Mouse (Mus musculus) forebrain, postnatal 0 days (tissue): Measurements from ENCODE around the gene Enkd1. TPM values are rescaled to one million over a fixed set of nuclear protein-coding genes. Genes with fewer than 3 reads are reported as not detected.
A peak's percentile ranks its signal among the peaks of the same experiment; 100 is the strongest.

Experiments
- ATAC-seq: fragments of 200-750 bp; cut with Nextera tagmentation; 2 replicates; pipeline ENCODE4 v1.8.0; 2017; ENCODE audit warnings: mild to moderate bottlenecking, moderate library complexity
- DNase-seq: peaks from one replicate; pipeline ENCODE4 v3.0.0-alpha.2; 2015
- H3K27ac ChIP-seq: fragments of 300-500 bp; sonication (generic); 2 replicates; pipeline ENCODE4 v1.5.1; 2014; ENCODE audit warnings: low read depth, mild to moderate bottlenecking, antibody characterized with exemption, low read length, moderate library complexity, mixed read lengths
- H3K27me3 ChIP-seq: fragments of 300-500 bp; sonication (generic); 2 replicates; pipeline ENCODE4 v1.6.1; 2014; ENCODE audit warnings: mild to moderate bottlenecking, low read length, mixed read lengths; ENCODE audit not compliant: insufficient read depth
- H3K36me3 ChIP-seq: fragments of 300-500 bp; sonication (generic); 2 replicates; pipeline ENCODE4 v1.6.1; 2014; ENCODE audit warnings: mild to moderate bottlenecking, moderate library complexity; ENCODE audit not compliant: insufficient read depth
- H3K4me1 ChIP-seq: fragments of 300-500 bp; sonication (generic); 2 replicates; pipeline ENCODE4 v1.6.1; 2014; ENCODE audit warnings: antibody characterized with exemption; ENCODE audit not compliant: insufficient read depth
- H3K4me2 ChIP-seq: fragments of 300-500 bp; sonication (generic); 2 replicates; pipeline ENCODE4 v1.6.1; 2014; ENCODE audit warnings: low read depth, mild to moderate bottlenecking, moderate library complexity
- H3K4me3 ChIP-seq: fragments of 300-500 bp; sonication (generic); 2 replicates; pipeline ENCODE4 v1.5.1; 2014; ENCODE audit warnings: low read depth, low read length, mixed read lengths
- H3K9ac ChIP-seq: fragments of 300-500 bp; sonication (generic); 2 replicates; pipeline ENCODE4 v1.6.1; 2014; ENCODE audit warnings: mild to moderate bottlenecking
- H3K9me3 ChIP-seq: fragments of 300-500 bp; sonication (generic); 2 replicates; pipeline ENCODE4 v1.6.1; 2016; ENCODE audit warnings: low read length
- CTCF ChIP-seq: sonication (generic); IDR thresholded peaks from 2 replicates; pipeline ENCODE4 v1.5.1; 2016; ENCODE audit warnings: antibody characterized with exemption, control low read depth, low read depth
- WGBS: fragments of 180-500 bp; shearing (Covaris S2); extraction: QIAGEN DNeasy Blood & Tissue Kit; methylation state at CpG from one replicate; pipeline ENCODE4 v1.1.7; 2014; 5-methylcytosine and 5-hydroxymethylcytosine counted together
- polyA plus RNA-seq: library from polyadenylated mRNA; unstranded; fragments of >200 nt; fragmentation: Nextera tagmentation; extraction: Ambion mirVana; gene quantifications from 2 replicates; pipeline ENCODE4 v1.2.1, GENCODE M21; 2015
- total RNA-seq: library from RNA; depleted of rRNA; stranded (reverse); fragments of >200 nt; gene quantifications from 2 replicates; pipeline ENCODE4 v1.2.3, GENCODE M21; 2014

Gene Enkd1
- total and polyA plus RNA-seq, 2 experiments from 2014 or later, result 10.9 to 16.8 TPM

DNA sequence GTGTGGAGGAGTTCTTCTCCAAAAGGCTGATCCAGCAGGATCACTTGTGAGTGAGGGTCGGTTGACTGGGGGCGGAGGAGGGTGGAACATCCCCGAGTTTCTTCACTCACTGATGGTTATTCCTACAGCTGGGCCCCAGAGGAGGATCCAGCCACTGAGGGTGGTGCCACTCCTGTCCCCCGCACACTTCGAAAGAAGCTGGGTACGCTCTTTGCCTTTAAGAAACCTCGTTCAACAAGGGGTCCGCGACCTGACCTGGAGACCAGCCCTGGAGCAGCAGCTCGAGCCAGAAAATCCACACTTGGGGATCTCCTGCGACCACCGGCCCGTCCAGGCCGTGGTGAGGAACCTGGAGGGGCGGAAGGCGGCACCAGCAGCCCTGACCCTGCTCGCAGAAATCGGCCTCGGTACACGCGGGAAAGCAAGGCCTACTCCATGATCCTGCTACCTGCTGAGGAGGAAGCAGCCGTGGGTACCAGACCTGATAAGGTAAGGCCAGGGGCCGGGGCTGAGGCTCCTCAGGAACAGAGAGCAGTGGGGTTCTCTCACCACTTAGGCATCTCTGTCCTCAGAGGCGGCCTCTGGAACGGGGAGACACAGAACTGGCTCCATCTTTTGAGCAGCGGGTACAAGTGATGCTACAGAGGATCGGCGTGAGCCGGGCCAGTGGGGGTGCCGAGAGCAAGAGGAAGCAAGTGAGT, 12.8 kb downstream of the Enkd1 start:
- Histone ChIP-seq H3K9me3 (no peaks in the 10 kb centered on the region), H3K27me3 (no peaks in the 10 kb centered on the region), H3K9ac (peak overlapping the region; percentile 81), H3K4me1 (peaks cover 10% of the 10 kb centered on the region), H3K4me2 (peak overlapping the region; percentile 83), H3K36me3 (peaks cover 36% of the 10 kb centered on the region), H3K4me3 (peak overlapping the region; percentile 71), H3K27ac (no peak overlapping the region)
- TF ChIP-seq CTCF, result no peak
- DNase-seq, result no peak
- WGBS, result 79% methylated on average over 30 of the region's 30 CpGs
- ATAC-seq, result no peak

DNA sequence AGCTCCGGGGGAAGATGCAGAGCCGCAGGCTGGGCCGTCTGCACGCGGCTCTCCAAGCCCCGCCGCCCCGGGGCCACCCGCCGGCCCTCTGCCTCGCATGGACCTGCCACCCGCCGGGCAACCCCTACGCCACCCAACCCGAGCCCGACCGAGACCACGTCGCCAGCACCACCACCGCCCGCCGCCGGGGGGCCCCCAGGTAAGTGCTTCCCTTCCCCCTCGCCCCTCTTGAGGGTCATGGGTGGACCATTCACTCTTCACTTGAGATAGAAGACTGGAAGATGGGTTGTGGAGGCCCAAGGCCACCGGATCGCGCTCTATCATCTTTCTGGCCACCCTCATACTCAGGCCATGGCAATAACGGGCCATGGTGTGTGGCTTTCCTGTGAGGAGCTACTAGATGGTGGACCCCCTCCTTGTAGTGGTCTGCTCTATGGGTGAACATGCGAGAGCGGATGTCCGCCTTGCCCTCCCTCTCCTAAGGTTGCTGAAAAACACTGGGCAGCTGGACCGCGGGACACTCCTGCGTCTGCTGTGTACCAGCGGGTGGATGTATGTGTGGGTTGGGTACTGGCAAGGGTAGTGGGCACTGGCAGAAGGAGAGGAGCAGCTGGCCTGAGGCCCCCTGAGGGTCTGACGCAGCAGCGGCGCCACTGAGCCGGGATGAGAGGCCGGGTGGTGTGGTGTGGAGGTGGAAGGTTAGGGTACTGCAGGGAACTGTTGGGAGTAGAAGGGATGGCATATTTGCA, 13.8 kb downstream of the Enkd1 start:
- 7% methylated on average over 40 of the region's 40 CpGs for WGBS
- H3K27ac ChIP-seq, result peak overlapping the region; percentile 85
- peak overlapping the region; percentile 83 for H3K4me2 ChIP-seq
- TF ChIP-seq CTCF, result peak; percentile 57
- H3K4me1 ChIP-seq, result peaks cover 5% of the 10 kb centered on the region; the same call in 1 of the 2 replicates
- no peaks in the 10 kb centered on the region for H3K9me3 ChIP-seq
- H3K27me3 ChIP-seq, result no peaks in the 10 kb centered on the region
- ATAC-seq (peak; percentile 78), DNase-seq (peak; percentile 65)
- H3K9ac ChIP-seq, result peak overlapping the region; percentile 81
- peaks cover 36% of the 10 kb centered on the region for H3K36me3 ChIP-seq
- peak overlapping the region; percentile 71 for H3K4me3 ChIP-seq

DNA sequence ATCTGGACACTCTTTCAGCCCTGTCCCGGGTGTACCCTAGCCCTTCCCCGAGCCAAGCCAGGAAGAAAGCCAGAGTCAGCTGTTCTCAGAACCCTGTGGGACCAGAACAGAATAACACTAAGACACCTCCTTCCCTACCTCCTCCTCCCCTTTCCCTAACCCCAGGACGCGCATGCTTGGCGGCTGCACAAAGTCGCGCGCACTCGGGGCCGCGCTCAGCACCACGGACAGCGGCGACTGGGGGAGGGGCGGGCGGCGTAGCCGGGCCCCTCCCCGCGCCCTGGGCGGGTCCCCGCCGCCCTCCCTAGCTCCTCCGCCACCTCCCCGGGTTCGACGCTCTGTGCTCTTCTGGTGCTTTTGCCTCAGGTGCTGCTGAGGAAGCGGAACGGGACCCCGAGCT, 14.4 kb downstream of the Enkd1 start:
- Histone ChIP-seq H3K27me3 (no peaks in the 10 kb centered on the region), H3K9me3 (no peaks in the 10 kb centered on the region), H3K4me2 (peak overlapping the region; percentile 83), H3K4me3 (peak overlapping the region; percentile 71), H3K27ac (peak overlapping the region; percentile 85), H3K9ac (peak overlapping the region; percentile 81), H3K36me3 (peaks cover 32% of the 10 kb centered on the region), H3K4me1 (peaks cover 5% of the 10 kb centered on the region; the same call in 1 of the 2 replicates)
- DNase-seq (peak; percentile 87), ATAC-seq (peak; percentile 80)
- 1% methylated on average over 27 of the region's 30 CpGs for WGBS
- TF ChIP-seq CTCF, result no peak

DNA sequence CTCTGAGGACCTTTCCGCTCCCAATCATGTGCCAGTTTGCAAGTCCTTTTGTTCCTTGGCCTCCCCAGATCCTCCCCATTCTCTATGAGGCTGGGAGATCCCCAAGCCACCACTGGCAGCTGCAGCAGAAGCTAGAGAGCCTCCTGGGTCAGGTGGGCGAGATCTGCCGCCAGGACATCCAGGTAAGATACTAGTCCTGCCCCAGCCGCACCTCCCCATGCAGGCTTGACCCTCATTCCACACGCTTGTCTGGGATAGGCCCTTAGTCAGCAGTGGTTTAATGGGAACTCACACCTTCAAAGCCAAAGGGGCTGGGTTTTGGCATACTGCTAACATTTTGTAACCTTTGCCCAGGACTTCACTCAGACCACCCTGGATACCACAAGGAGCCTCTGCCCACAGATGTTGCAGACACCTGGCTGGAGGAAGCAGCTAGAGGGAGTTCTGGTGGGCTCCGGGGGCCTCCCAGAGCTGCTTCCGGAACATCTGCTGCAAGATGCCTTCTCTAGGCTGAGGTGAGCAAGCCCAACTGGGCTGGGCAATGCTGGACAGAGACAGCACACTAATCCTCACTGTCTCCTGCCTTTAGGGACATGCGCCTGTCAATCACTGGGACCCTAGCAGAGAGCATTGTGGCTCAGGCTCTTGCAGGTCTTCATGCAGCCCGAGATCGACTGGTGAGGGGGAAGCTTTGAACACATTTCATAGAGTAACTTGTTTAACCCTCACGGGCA, 15.4 kb downstream of the Enkd1 start:
- no peaks in the 10 kb centered on the region for H3K27me3 ChIP-seq
- H3K4me1 ChIP-seq, result peaks cover 5% of the 10 kb centered on the region; the same call in 1 of the 2 replicates
- H3K4me2 ChIP-seq, result no peak overlapping the region
- 94% methylated on average over 11 of the region's 11 CpGs for WGBS
- ATAC-seq (no peak), DNase-seq (no peak)
- H3K27ac ChIP-seq, result no peak overlapping the region
- H3K9ac ChIP-seq, result no peak overlapping the region
- no peaks in the 10 kb centered on the region for H3K9me3 ChIP-seq
- H3K4me3 ChIP-seq, result no peak overlapping the region
- no peak for TF ChIP-seq CTCF
- peaks cover 21% of the 10 kb centered on the region for H3K36me3 ChIP-seq

DNA sequence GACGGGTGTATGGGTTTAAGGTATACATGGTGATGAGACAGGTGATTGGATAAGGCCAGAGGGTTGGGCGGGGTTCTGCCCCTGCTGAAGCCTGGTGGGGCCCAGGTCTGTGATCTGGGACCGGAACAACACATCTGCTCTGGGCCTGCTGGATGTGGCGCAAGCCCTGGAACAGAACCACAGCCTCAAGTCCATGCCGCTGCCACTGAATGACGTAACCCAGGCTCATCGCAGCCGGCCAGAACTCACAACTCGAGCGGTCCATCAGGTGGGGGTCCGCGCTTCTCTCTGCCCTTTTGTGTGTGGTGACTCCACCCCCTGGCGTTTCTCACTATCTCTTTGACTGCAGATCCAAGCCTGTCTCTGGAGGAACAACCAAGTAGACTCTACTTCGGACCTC, 17.0 kb downstream of the Enkd1 start:
- H3K4me1 ChIP-seq, result peaks cover 5% of the 10 kb centered on the region; the same call in 1 of the 2 replicates
- no peak overlapping the region for H3K9ac ChIP-seq
- H3K36me3 ChIP-seq, result 0 out of 2 replicates have a peak, but pooled peaks cover 6% of the 10 kb centered on the region
- TF ChIP-seq CTCF, result no peak
- WGBS, result 86% methylated on average over 14 of the region's 14 CpGs
- no peak overlapping the region for H3K27ac ChIP-seq
- no peak for ATAC-seq
- H3K27me3 ChIP-seq, result no peaks in the 10 kb centered on the region
- no peaks in the 10 kb centered on the region for H3K9me3 ChIP-seq
- no peak overlapping the region for H3K4me3 ChIP-seq
- H3K4me2 ChIP-seq, result no peak overlapping the region
- no peak for DNase-seq

DNA sequence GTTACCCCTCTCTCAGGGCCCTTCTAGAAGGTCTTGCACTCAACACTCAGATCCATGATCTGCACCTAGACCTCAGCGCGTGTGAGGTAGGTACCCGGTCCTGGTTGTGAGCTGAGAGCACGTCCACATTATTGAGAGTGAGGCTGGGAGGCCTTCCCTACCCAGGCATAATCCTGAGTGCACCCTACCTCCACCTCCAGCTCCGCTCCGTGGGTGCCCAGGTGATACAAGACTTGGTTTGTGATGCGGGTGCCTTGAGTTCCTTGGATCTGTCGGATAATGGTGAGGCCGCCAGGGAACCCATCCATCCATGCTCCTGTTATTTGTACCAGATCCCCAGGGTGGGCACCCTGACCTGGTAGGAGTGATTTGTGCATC, 18.0 kb downstream of the Enkd1 start:
- no peaks in the 10 kb centered on the region for H3K36me3 ChIP-seq
- no peaks in the 10 kb centered on the region for H3K27me3 ChIP-seq
- H3K4me2 ChIP-seq, result no peak overlapping the region
- peaks cover 3% of the 10 kb centered on the region; the same call in 1 of the 2 replicates for H3K4me1 ChIP-seq
- no peak overlapping the region for H3K9ac ChIP-seq
- H3K9me3 ChIP-seq, result no peaks in the 10 kb centered on the region
- no peak for TF ChIP-seq CTCF
- no peak overlapping the region for H3K27ac ChIP-seq
- WGBS, result 87% methylated on average over 9 of the region's 9 CpGs
- ATAC-seq (no peak), DNase-seq (no peak)
- H3K4me3 ChIP-seq, result no peak overlapping the region
